Mouse (Mus musculus) WW6 (cell line): Measurements from ENCODE around the gene 3425401B19Rik.

Experiments
- DNase-seq: peaks from one replicate; pipeline ENCODE4 v3.0.0-alpha.2; 2013; ENCODE audit warnings: low read depth, low spot score

The 3425401B19Rik gene

DNA sequence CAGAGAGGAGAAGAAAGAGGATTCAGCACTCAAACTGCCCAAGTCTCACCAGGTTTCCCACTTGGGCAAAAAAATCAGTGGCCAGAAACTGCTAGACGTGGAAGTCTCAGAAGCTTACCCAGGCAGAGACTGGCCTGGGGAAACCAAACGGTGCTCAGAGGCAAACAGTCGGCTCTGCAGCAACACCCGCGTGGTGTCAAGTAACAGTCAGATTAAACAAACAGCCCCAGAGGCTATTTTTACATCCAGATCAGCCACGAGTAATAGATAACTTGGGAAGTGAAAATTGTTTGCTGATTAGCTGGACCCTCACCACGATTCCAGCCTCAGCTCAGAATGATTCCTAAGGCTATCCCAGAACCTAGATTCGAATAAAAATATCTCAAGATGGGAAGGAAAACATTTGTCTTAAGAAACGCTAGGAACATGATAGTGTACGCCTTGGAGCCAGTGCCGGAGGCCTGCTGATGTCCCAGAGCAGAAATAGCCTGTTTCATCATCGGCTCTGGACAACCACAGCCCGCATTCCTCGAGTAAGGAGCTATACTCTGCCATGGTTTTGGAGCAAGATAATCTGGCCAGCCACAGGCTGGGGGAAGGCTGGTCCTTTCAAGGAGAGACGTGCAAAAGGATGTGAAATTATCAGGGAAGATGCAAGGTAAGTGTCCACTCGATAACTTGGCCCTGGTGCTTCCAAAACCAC lies at the start of gene 3425401B19Rik:
3425401B19Rik (minus strand) TSS at position 170 of the 703 bp plus-strand sequence.
- no peak for DNase-seq

DNA sequence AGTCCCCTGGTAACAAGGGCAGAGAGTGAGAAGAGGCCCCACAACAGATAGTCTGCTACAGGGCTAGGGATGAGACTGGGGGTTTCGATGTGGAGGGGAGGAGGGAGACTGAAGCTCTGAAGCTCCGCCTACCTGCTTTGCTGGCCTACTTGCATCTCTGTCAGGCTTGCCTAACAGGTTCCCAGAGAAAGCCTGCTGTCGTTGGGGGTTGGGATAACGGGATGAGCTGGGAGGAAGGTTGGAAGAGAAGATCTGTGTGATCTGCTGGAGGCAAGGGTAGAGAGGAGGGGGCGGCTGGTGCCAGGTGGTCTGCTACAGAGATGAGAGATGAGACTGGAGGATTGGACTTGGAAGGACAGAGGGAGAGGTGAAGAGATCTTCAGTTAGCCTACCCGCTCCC lies 47.9 kb upstream of the 3425401B19Rik start:
- no peak for DNase-seq

DNA sequence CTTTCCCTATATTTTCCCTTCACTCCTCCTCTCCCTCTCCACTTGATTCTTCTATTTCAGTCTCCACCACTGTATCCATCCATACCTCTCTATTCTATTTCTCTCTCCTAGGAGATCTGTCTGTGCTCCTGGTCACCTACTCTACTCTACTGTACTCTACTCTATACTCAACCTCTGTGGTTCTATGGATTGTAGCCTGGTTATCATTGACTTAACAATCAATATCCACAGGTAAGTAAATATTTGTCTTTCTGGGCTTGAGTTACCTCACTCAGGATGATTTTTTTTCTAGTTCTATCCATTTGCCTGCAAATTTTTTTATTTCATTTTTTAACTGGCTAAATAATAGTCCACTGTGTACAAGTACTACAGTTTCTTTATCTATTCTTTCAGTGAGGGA lies 41.8 kb upstream of the 3425401B19Rik start:
- no peak for DNase-seq

DNA sequence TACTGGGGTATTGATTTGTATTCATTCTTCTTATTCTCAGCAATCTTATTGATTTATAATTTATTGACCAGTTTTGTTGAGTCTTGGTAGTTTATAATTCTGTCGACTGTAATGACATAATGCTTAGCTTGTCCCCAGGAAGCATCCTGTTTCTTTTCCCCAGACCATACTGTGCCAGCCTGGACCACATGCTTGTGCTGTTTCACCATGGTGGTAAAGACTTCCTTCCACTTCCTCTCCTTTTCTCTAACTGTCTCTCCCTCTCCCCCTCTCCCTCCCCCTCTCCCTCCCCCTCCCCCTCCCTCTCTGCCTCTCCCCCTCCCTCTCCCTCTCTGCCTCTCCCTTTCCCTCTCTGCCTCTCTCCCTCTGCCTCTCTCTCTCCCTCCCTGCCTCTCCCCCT lies 36.4 kb upstream of the 3425401B19Rik start:
- no peak for DNase-seq

DNA sequence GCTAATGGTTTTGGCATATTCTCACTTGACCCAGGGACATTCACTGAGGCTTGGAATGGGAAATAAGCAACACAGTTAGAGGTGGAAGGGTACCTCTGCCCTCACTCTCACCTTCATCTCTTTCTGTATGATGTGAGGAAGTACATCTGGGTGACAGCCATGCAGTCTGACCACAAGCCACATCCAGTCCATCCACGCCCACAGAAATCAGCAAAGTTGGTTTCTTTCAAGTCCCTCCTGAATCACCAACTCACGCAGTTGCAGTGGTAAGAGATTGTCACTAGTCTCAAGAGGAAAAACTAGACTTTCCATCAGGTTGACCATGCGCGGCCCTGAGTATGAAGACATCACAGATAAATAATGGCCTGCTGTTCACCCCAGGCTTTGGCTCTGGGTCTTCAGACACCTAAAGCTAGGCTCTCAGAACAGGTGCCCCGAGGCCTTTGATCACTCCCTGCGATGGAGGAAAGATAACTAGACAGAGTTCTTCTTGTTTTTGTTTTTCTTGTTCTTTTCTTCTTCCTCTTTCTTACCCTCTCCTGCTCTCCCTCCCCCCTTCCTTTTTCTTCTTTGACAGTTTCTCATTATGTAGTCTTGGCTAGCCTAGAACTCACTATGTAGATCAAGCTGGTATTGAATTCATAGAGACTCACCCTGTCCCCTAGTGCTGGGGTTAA lies 31.8 kb upstream of the 3425401B19Rik start:
- DNase-seq, result no peak

DNA sequence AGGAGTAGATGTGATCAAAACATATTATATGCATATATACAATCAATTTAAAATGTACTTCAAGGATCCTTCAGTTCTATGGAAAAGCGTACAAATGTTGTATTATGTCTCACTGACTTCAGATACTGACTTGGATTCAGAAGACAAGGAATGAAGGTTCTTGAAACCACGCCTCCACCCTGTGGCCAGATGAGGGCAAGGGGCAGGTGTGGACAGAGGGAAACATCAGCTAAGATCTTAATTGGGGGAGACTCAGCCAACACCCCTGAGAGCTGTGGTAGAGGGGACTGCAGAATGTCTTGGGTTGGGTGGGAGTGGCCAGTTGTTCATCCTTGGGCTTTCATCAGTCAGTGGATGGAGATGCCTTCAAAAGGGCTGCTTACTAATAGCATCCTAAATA lies 30.4 kb upstream of the 3425401B19Rik start:
- no peak for DNase-seq

DNA sequence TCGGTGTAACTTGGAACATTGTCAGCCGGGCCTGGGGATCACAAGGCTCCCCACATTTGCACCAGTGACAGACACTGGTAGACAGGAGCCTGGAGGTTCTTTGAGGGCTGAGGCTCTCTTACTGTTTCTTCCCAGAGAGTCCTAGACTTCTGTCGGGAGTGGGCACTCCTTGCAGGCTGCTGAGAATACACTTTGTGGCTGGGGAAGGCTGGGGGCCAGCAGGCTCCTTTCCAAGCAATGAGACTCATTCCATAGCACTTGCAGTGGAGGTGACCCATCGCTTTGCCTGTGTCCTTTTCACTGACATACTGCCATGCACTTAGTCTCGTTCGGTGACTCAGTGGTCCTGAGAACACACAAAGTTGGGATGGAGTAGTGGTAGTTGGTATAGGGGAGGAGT lies 30.0 kb upstream of the 3425401B19Rik start:
- DNase-seq, result no peak

DNA sequence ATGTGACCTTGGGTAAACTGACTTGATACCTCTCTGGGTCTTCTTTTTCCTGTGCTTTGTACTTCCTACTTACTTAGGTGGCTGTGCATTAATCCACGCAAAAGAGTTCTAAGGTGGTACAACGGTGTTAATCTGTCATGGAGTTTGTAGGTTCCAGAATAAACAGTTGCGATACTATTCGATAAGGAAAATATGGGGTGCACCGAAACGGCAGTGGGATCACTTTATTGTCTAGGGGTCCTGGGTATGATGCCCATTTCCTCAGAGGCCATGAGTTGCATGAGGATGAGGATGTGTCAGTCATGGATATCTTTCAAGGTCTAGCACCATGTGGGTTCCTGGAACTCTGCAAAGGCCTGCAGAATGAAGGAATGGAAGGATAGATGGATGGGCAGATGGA lies 24.8 kb upstream of the 3425401B19Rik start:
- DNase-seq, result no peak

DNA sequence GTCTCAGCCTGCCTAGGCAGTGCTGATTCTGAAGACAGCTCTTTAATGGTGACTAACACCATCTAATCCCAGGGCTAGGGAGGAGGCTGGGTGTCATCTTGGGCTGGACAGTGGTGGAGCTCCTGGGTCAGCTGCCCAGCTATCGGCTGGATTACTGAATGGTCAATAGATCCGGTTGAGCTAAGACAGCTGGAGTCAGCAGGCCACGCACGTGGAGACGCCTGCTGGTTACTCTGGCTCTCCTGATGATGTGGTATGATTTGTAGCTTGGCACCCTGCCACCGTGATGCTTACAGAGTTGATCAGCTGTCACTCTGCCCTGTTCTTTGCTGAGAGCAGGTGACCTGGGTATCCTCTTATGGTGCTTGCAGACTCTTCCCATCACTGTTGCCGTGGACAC lies 23.7 kb upstream of the 3425401B19Rik start:
- no peak for DNase-seq

DNA sequence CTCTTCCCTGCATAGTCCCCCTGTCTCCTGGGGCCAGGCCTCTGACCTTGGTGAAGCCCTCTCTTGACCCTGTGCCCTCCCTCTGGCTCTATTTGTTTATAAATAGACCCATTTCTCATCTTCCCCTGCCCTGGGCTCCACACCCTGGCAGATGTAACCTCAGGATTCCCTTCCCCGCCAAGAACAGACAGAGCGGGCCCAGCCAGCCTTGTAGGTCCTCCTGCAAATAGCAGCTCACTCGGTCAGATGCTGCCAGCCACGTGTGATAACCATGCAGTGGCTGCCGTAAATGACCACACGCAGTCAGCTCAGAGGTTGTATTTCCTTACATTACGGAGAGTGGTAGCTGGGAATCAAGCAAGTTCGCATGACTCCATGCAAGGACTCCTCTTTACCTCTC lies 22.8 kb upstream of the 3425401B19Rik start:
- DNase-seq, result no peak

DNA sequence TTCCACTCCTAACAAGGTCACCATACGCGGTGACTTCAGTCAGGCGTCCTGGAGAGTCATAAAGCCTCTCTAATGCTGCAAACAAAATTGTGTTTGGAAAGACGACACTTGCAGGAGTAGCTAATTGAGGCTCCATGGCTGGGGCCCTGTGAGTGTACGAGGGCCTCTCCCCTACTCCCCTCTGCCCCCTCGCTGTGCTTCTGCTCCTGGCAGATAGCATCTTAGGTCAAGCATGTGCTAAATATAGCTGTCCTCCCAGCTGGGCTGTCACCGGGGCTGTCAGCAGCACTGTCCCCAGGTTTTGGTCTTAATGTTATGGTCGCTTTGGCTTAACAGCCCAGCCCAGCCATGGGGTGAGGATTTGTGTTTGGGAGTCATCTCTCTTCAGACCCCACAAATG lies 15.9 kb upstream of the 3425401B19Rik start:
- DNase-seq, result no peak

DNA sequence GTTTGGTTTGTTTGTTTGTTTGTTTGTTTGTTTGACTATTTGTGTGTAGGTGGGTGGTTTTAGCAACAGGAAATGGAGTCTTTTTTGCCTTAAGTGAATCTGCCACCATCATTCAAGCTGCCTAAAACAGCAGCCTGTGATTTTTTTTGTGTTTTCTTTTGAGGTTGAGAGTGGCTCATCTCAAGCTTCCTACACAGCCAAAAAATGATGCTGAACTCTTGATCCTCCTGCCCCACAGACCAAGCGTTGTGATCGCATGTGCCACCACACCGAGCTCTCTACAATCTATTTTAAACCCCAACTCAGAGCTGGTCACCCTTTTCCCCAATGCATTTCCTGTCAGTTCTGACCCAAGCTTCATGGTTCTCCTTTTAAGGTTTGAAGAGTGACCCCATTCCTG lies 13.5 kb upstream of the 3425401B19Rik start:
- no peak for DNase-seq

DNA sequence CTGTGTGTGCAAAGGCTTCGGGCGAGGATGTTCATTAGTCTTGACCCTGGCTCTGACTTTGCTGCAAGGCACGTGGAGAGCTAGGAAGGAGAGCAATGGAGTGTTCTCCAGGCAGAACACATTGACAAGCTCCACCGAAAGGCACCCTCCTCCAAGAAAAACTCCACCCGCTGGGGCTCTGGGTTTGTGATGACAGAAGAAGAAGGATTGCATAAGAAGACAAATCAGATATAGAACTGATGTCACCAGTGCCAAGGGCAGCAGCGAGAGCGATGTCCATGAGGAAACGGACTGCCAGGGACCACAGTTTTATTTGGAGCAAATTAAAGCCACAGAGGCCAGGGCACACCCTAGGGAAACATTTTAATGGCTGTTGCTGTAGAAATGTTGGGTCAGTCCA lies 12.7 kb upstream of the 3425401B19Rik start:
- no peak for DNase-seq

DNA sequence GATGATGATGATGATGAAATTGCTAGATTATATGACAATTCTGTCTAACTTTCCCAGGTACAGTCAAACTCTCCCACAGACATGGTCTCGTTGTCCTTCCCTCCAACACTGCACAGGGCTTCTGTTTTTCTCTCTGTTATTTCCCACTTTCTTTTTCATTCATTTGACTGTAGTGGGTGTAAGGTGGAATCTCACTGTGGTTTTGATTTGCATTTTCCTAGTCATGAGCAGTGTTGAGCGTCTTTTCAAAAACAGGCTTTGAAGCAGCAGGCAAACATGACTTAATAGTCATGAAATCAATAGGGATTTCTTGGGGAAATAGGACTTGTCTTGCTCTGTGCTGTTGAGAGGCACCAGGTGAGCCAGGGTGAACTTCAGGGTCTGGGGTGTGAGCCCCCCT lies 11.3 kb upstream of the 3425401B19Rik start:
- DNase-seq, result no peak

DNA sequence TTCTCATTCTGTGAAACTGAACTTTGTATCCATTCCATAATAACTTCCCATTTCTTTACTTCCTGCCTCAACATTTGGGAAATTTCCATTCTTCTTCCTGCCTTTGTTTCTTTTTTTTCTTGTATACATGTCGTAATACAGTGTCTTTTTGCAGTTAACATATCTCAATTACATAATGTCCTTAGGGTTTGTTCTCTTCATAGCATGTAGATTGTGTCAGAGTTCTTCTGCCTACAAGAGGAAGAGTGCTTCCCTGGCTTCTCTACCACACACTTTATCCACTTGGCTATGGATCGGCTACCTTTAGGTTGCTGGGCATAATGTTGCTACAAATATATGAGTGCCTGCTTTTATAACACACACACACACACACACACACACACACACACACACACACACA lies 10.8 kb upstream of the 3425401B19Rik start:
- DNase-seq, result no peak

DNA sequence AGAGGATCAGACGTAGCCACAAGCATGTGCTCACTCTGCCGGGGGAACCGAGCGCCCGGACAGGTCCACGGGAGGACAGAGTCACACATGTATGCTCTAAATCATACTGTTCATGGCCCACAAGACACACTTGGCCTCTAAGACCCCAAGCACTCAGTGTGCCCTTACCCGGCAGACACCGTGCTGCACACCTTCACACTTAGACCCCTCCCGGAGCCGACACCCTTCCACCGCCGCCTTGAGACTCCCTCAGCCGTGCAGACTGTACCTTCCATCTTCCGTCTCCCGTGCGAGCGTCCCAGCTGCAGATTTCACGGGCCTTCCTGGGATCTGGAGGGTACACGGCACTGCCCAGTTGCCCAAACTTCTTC lies 373 bp downstream of the 3425401B19Rik start:
- DNase-seq, result no peak

DNA sequence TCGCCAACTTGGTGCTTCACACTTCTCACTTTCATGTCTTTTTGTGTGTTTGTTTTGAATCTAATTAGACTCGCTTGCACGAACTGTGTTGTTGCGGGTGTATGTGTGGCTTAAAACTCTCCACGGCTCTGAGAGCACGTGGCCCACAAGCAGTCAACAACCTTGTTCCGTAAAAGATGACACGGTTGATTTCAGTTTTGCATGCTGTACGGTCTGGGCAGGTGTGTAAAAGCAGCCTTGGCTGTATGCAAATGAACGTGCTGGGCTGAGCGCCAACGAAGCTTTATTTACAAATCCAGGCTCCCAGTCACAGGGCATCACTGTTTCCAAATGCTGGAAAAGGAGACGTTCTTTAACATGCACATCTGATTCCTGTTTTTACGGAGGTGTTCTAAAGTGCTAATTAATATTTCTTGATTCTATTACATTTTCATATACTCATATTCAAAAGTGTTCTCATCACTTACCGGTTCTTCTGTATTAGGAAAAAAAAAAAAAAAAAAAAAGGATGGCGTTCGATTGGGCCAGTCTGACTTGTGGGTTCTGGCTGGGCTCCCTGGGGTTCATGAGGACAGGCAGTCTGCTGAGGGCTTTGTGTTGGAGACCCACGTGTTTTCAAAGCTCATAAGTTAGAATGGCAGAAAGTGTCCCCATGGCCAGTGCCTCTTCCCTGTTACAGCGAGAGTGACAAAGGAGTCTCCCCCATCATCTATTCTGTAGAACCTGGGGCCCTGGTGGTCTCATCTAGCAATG lies 935 bp downstream of the 3425401B19Rik start:
- DNase-seq, result no peak

DNA sequence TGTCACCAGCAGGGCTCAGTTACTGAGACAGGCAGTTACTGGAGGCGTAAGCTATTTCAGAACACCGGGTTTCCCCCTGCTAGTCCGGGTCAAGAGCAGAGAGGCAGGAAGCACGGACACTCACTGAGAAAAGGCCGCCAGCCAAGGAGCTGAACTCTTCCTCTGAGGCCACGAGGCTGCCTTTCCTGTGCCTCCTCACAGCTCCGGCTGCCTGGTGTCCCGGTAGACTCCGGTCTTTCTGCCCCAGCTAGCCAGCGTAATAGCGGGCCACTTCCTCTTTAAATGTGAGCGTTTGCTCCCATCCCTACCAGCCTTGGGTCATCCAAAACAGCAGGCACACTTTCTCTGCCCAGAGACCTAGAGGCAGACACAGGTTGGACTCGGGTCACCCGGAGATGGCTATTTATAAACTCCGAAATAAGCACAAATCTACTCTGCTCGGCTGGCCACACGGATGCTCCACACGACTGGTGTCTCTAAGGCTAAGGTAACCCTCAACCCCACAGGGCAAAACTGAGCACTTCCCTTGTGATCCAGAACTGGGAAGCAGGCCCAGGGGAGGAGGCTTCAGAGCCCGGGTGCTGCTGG lies 1.7 kb downstream of the 3425401B19Rik start:
- no peak for DNase-seq

DNA sequence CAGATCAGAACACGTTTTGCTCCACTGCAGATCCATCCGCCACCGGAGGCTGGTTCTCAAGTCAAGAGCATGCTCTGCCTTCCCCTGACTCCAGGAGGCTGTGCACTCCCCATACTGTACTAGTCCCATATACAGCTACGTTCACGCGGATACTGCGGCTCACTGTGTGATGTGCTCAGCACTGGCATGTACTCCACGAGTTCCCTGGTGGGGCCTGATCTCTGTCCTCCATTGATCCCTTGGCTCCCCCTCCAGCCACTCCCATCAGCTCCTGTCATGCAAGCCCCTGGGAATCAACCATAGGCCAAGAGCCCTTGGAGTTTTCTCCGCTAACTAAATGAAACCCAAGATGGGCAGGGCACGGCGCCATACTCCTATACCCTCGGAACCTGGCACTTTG lies 2.6 kb downstream of the 3425401B19Rik start:
- DNase-seq, result no peak

DNA sequence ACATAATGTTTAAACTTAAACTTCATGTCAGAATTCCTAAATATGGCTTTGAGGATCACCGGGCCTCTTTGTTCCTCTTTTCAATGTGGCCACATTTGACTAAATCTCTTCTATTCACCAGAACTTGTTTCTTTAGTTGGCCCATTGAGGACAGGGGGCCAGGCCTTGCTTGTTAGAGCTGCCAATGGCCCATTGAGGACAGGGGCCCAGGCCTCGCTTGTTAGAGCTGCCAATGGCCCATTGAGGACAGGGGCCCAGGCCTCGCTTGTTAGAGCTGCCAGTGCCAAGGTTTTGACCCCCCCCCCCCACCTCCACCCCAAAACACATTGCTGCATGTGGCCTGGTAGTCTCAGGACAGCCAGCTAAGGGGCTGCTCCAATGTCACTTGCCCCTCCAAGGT lies 3.5 kb downstream of the 3425401B19Rik start:
- no peak for DNase-seq

DNA sequence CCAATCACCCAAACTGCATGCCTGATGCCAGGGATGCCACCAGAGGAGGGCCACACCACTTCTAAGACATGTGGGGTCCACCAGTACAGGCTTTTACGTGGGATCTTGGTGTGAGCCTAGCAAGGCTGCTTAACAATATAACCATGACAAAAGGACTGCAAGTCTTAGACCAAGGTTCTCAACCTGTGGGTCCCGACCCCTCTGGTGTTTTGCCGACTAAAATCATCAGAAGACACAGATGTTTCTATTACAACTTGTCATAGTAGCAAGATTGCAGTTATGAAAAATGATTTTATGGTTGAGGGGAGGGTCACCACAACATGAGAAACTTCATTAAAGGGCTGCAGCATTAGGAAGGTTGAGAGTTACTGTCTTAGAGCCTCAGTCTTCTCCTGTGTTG lies 6.5 kb downstream of the 3425401B19Rik start:
- no peak for DNase-seq

DNA sequence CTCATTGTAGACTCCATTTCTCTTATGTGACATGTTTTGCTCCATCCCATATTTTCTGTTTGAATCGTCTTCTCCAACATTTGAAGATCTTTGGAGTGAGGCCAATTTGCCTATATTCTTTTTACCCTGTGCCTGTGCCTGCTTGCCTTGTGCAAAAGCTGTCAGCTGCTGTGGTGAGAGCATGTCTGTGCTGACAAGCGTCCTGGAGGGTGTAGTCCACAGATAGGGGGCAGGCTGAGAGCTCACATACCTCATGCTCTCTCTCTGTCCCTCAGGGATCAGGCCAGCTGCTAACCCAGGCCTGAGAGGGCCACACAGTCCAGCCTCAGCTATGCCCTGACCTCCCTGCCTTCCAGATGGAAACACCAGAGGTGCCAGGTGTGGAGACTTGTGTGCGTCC lies 11.9 kb downstream of the 3425401B19Rik start:
- no peak for DNase-seq

DNA sequence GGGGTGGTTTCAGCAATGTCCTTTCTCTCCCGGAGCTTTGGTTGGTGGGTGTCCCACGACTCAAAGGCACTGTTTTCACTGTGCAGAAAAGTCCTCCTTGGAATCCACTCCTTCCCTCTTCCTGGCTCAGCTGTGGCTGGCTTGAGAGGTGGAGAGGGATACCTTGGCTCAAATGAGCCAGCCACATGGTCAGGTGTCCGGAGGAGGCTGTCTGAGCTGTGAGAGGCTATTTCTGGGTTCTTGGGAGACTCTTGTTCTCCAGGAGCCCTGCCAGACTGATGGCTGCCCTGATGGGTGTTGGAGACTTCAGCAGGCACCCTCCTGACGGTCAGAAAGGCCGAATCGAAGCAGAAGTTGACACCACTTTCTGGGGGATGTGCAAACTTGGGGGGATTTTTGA lies 22.0 kb downstream of the 3425401B19Rik start:
- DNase-seq, result no peak
